Mouse (Mus musculus) limb, embryonic 13.5 days (tissue): ENCODE data around the gene Wdr35. TPM values are rescaled to one million over a fixed set of nuclear protein-coding genes. Genes with fewer than 3 reads are reported as not detected.
A peak's percentile ranks its signal among the peaks of the same experiment; 100 is the strongest.
"Not testable (repeated sequence)": the region's sequence is repeated elsewhere in the genome, so short reads cannot be mapped to it uniquely, and the experiment has no call there.

Experiments used
- ATAC-seq: fragments of 200-750 bp; cut with Nextera tagmentation; 2 replicates; pipeline ENCODE4 v1.8.0; 2017; ENCODE audit warnings: low read depth, moderate number of reproducible peaks, moderate TSS enrichment; ENCODE audit not compliant: low FRiP score
- H3K27ac ChIP-seq: fragments of 300-500 bp; sonication (generic); 2 replicates; pipeline ENCODE4 v1.5.1; 2015; ENCODE audit warnings: inconsistent platforms, mild to moderate bottlenecking, moderate library complexity
- H3K27me3 ChIP-seq: fragments of 300-500 bp; sonication (generic); 2 replicates; pipeline ENCODE4 v1.6.1; 2015; ENCODE audit warnings: mild to moderate bottlenecking, inconsistent platforms
- H3K36me3 ChIP-seq: fragments of 300-500 bp; sonication (generic); 2 replicates; pipeline ENCODE4 v1.6.1; 2015; ENCODE audit warnings: inconsistent platforms, mild to moderate bottlenecking, moderate library complexity
- H3K4me1 ChIP-seq: fragments of 300-500 bp; sonication (generic); 2 replicates; pipeline ENCODE4 v1.6.1; 2015; ENCODE audit warnings: inconsistent platforms
- H3K4me2 ChIP-seq: fragments of 300-500 bp; sonication (generic); replicated peaks from 2 replicates; pipeline ENCODE4 v1.6.1; 2015; ENCODE audit warnings: inconsistent platforms, mild to moderate bottlenecking, moderate library complexity
- H3K4me3 ChIP-seq: fragments of 300-500 bp; sonication (generic); 2 replicates; pipeline ENCODE4 v1.5.1; 2015; ENCODE audit warnings: moderate library complexity, mild to moderate bottlenecking, inconsistent platforms
- H3K9ac ChIP-seq: fragments of 300-500 bp; sonication (generic); 2 replicates; pipeline ENCODE4 v1.6.1; 2015; ENCODE audit warnings: mild to moderate bottlenecking, inconsistent platforms
- H3K9me3 ChIP-seq: fragments of 300-500 bp; sonication (generic); 2 replicates; pipeline ENCODE4 v1.6.1; 2016; ENCODE audit warnings: inconsistent platforms
- WGBS: fragments of 180-500 bp; shearing (Covaris S2); methylation state at CpG from one replicate; pipeline ENCODE4 v1.1.7; 2015; 5-methylcytosine and 5-hydroxymethylcytosine counted together
- polyA plus RNA-seq: library from polyadenylated mRNA; unstranded; fragments of >200 nt; fragmentation: Nextera tagmentation; extraction: Ambion mirVana; gene quantifications from 2 replicates; pipeline ENCODE4 v1.2.1, GENCODE M21; 2015

The Wdr35 gene
- polyA plus RNA-seq, 1 experiment from 2014 or later: 29.9 TPM

DNA sequence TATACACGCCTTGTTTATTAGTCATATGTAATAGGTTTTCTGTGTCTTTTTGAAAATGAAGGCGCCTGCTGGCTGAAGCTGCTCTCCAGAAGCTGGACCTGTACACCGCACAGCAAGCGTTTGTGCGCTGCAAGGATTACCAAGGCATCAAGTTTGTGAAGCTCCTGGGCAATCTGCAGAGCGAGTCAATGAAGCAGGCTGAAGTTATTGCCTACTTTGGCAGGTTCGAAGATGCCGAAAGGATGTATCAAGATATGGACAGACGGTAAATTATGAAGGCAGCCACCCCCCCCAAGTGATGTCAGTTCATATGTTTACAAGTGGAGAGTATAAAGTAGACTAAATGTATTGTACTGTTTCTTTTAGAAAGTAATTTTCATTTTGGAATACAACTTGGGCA is 42.7 kb downstream of the Wdr35 start:
- WGBS: 95% methylated on average over 9 of the region's 9 CpGs
- H3K4me2 ChIP-seq: no peak overlapping the region

DNA sequence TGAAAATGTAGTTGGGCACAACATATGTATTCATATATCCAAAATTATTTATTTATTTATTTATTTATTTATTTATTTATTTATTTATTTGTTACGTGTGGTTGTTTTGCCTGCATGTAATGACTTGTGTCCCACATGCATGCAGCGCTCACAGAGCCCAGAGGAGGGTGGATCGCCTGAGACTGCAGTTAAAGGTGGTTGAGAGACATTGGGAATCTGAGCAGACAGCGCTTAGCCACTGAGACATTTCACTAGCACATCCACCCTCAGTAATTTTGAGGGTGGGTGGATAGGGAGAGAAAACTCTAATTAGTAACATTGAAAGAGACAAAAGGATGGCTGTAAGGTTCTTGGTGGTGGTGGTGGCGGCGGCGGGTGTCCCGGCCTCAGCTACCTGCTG is 46.7 kb downstream of the Wdr35 start:
- H3K4me1 ChIP-seq: peaks cover 3% of the 10 kb centered on the region; the same call in 1 of the 2 replicates
- no peak for ATAC-seq
- no peak overlapping the region for H3K4me2 ChIP-seq
- no peaks in the 10 kb centered on the region for H3K9me3 ChIP-seq
- no peak overlapping the region for H3K27ac ChIP-seq
- no peak overlapping the region for H3K9ac ChIP-seq
- H3K27me3 ChIP-seq: no peaks in the 10 kb centered on the region
- WGBS: 93% methylated on average over 8 of the region's 8 CpGs
- no peak overlapping the region for H3K4me3 ChIP-seq
- peaks cover 35% of the 10 kb centered on the region for H3K36me3 ChIP-seq

More for the DNA sequence above, 42.7 kb downstream of the Wdr35 start:
- Histone ChIP-seq H3K4me1 (no peaks in the 10 kb centered on the region; the same call in 1 of the 2 replicates), H3K9me3 (no peaks in the 10 kb centered on the region), H3K27me3 (no peaks in the 10 kb centered on the region), H3K9ac (no peak overlapping the region), H3K4me3 (no peak overlapping the region), H3K27ac (no peak overlapping the region), H3K36me3 (peaks cover 46% of the 10 kb centered on the region)
- no peak for ATAC-seq

DNA sequence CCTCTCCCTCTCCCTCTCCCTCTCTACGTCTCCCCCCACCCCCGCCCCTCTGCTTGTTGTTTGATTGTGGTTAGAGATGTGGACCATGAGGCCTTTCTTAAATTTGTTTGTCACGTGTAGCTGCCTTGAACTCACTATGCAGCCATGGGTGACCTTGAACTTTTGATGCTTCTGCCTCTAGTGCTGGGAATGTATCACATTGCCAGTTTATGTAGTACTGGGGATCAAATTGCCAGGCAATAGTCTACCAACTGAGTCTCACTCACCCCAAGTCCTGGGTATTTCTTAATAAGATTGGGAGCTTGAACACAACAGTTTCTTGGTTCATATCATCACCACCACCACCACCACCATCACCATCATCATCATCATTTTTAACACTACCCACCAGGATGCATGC is 47.3 kb downstream of the Wdr35 start:
- no peak for ATAC-seq
- Histone ChIP-seq H3K27me3 (no peaks in the 10 kb centered on the region), H3K4me1 (peaks cover 3% of the 10 kb centered on the region; the same call in 1 of the 2 replicates), H3K9ac (no peak overlapping the region), H3K4me2 (no peak overlapping the region), H3K27ac (no peak overlapping the region), H3K4me3 (no peak overlapping the region), H3K36me3 (peaks cover 30% of the 10 kb centered on the region), H3K9me3 (no peaks in the 10 kb centered on the region)
- WGBS: 61% methylated on average over 3 of the region's 3 CpGs

DNA sequence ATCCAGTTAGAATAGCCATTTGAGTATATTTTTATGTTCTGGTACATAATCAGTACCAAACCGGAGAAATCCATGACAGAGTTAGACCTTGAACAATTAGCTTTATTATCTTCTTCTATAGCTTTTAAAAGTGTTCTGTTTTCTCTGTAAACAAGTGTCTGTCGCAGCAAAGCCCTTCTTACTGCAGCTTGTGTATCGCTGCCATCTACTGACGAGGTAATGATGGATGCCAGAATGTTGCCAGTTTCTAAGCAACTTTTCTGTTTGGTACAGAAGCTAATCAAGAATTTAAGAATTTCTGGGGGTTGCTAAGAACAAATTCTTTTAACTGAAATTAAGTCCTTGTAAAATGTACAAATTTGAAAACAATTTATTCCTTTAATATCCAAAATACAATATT is 49.3 kb downstream of the Wdr35 start:
- WGBS: 57% methylated on average over 4 of the region's 4 CpGs
- Histone ChIP-seq H3K36me3 (peaks cover 27% of the 10 kb centered on the region), H3K27me3 (no peaks in the 10 kb centered on the region), H3K9me3 (no peaks in the 10 kb centered on the region), H3K4me2 (no peak overlapping the region), H3K9ac (no peak overlapping the region), H3K27ac (no peak overlapping the region), H3K4me3 (no peak overlapping the region), H3K4me1 (peaks cover 3% of the 10 kb centered on the region; the same call in 1 of the 2 replicates)
- ATAC-seq: no peak

DNA sequence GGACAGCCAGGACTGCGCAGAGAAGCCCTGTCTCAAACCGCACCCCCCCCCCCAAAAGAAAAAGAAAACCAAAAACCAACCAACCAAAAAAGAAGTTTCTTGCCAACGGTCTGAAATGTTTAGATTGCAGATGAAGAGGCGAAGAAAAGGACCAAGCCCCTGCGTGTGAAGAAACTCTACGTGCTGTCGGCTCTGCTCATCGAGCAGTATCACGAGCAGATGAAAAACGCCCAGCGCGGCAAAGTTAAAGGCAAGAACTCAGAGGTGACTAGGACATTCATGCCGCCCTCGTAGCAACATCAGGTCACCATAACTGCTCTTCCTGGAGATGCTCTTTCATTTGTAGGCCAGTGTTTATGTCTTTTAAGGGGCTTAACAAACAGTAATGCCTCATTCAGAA is 50.4 kb downstream of the Wdr35 start:
- WGBS: 91% methylated on average over 14 of the region's 14 CpGs
- H3K27me3 ChIP-seq: no peaks in the 10 kb centered on the region
- H3K4me1 ChIP-seq: peaks cover 3% of the 10 kb centered on the region; the same call in 1 of the 2 replicates
- H3K9ac ChIP-seq: no peak overlapping the region
- ATAC-seq: no peak
- no peak overlapping the region for H3K4me2 ChIP-seq
- H3K4me3 ChIP-seq: no peak overlapping the region
- H3K36me3 ChIP-seq: peaks cover 28% of the 10 kb centered on the region
- H3K27ac ChIP-seq: no peak overlapping the region
- no peaks in the 10 kb centered on the region for H3K9me3 ChIP-seq

DNA sequence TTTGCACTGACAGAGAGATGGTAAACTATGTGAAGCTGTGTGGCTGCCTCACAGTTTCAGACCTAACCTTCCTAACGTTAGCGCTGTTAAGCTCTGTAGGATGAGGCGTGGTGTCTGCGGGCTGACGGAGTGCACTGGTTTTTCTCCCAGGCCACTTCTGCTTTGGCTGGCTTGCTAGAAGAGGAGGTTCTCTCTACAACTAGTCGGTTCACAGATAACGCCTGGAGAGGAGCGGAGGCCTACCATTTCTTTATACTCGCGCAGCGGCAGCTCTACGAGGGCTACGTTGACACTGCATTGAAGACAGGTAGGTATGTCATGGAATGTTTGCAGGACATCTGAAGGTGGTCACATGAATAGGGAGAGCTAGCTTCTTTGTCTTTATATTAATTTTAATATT is 51.0 kb downstream of the Wdr35 start:
- Histone ChIP-seq H3K9ac (no peak overlapping the region), H3K27me3 (no peaks in the 10 kb centered on the region), H3K4me3 (no peak overlapping the region), H3K36me3 (peaks cover 28% of the 10 kb centered on the region), H3K4me1 (peaks cover 3% of the 10 kb centered on the region; the same call in 1 of the 2 replicates), H3K4me2 (no peak overlapping the region), H3K27ac (no peak overlapping the region), H3K9me3 (no peaks in the 10 kb centered on the region)
- no peak for ATAC-seq
- WGBS: 90% methylated on average over 13 of the region's 13 CpGs

DNA sequence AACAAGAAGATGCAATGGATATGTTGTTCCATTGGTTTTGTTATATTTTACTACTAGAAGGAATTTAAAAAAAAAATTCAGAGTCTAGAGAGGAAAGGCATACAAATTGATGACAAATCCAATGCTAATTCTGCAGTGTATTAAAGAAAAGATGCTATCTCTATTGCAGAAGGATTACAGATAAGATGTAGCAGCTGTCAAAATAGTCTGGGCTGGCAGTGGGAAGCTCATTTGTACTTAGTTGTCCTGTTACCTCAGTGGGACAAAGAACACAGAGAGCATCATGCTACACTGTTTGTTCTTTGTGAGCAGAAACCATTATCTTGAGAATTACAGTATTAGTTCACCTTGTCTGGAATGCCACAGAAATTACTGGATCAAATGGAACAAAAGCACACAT is 53.2 kb downstream of the Wdr35 start:
- no peaks in the 10 kb centered on the region for H3K27me3 ChIP-seq
- H3K4me1 ChIP-seq: peaks cover 7% of the 10 kb centered on the region; the same call in 1 of the 2 replicates
- no peak overlapping the region for H3K4me3 ChIP-seq
- H3K36me3 ChIP-seq: peaks cover 25% of the 10 kb centered on the region
- no peak overlapping the region for H3K9ac ChIP-seq
- no peak for ATAC-seq
- no peak overlapping the region for H3K27ac ChIP-seq
- H3K9me3 ChIP-seq: no peaks in the 10 kb centered on the region
- no peak overlapping the region for H3K4me2 ChIP-seq

DNA sequence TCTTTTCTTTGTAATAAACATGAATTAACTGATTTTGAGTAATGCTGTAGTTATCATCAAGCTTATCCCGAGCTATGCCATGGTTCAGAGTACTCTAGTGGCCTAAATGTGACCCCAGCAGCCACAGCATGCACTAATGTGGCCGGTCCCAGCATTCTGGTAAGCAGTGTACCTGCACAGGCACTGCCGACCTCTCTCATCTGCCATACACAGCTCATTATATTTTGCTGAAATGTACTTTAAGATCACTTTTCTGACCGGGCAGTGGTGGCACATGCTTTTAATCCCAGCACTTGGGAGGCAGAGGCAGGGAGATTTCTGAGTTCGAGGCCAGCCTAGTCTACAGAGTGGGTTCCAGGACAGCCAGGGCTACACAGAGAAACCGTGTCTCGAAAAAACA is 55.1 kb downstream of the Wdr35 start:
- H3K36me3 ChIP-seq: peaks cover 25% of the 10 kb centered on the region
- not testable (repeated sequence) for H3K4me2 ChIP-seq, H3K4me3 ChIP-seq, ATAC-seq, H3K9me3 ChIP-seq, H3K4me1 ChIP-seq, H3K9ac ChIP-seq, H3K27ac ChIP-seq, H3K27me3 ChIP-seq
- 88% methylated on average over 7 of the region's 7 CpGs for WGBS

DNA sequence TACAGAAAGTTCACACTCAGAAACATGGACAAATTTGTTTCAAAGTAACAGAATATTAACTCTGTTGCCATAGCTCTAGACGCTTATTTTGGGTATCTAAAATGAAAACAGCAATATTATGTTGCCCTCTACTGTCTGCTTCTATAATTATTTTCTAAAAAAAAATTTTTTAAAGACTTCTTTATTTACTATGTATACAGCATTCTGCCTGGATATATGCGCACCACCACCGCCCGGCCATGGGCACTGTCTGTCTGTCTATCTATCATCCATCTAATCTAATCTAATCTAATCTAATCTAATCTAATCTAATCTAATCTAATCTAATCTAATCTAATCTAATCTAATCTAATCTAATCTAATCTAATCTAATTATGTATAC is 55.8 kb downstream of the Wdr35 start:
- Histone ChIP-seq H3K9me3 (no peaks in the 10 kb centered on the region), H3K4me3 (peak overlapping the region; percentile 64), H3K27ac (no peak overlapping the region), H3K4me1 (peaks cover 15% of the 10 kb centered on the region), H3K4me2 (peak overlapping the region; percentile 74), H3K27me3 (no peaks in the 10 kb centered on the region), H3K9ac (no peak overlapping the region), H3K36me3 (peaks cover 25% of the 10 kb centered on the region)
- WGBS: 54% methylated on average over 4 of the region's 4 CpGs
- ATAC-seq: peak; percentile 62

DNA sequence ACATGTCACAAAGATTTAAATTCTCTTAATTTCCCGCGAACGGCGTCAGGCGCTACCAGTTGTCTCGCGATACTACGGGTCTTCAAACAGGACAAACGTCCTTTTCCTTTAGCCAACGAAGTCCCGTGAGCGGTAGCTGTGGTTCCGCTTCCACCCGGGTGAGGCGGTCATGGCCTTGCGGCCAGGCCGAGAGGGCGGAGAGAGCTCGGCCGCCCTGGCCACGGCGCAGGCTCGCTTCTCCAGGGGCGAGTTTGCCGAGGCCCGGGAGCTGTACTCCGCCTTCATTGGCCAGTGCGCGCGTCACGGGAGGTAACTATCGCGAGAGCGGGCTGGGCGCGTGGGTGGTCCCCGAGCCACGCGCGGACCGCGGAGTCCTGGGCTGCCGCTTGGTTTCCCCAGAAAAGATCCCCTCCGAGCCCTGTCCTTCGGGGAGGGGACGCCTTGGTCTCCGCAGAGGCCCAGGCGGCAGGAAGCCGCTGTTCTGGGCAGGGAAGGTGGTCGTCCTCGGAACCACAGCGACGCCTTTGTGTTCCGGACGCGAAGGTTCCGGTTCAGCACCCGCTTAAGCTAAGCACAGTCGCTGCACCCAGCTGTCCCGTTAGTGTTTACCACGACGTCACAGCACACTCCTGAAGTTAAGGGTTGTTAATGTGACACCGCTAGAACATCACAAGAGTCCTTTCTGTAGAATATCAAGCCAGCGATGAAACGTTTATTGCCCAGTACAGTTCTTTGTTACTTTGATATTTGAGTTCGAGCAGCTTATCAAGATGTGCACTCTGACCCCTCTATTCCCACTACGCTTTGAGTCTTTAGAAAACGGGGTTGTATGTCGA is 56.4 kb downstream of the Wdr35 start, which contains the start of gene Ttc32:
TSS of gene Ttc32 (plus strand) at position 110 of the 836 bp plus-strand sequence.
- peak within 1 kb of the TSS; percentile 89 for H3K9ac ChIP-seq
- peak within 1 kb of the TSS; percentile 74 for H3K4me2 ChIP-seq
- no peaks in the 10 kb centered on the region for H3K9me3 ChIP-seq
- WGBS: under 1% methylated on average over 69 of the region's 69 CpGs
- peak within 1 kb of the TSS; percentile 64 for H3K4me3 ChIP-seq
- no peaks in the 10 kb centered on the region for H3K27me3 ChIP-seq
- peaks cover 21% of the 10 kb centered on the region for H3K36me3 ChIP-seq
- H3K27ac ChIP-seq: peak within 1 kb of the TSS; percentile 96
- H3K4me1 ChIP-seq: peaks cover 21% of the 10 kb centered on the region
- peak; percentile 94 for ATAC-seq

DNA sequence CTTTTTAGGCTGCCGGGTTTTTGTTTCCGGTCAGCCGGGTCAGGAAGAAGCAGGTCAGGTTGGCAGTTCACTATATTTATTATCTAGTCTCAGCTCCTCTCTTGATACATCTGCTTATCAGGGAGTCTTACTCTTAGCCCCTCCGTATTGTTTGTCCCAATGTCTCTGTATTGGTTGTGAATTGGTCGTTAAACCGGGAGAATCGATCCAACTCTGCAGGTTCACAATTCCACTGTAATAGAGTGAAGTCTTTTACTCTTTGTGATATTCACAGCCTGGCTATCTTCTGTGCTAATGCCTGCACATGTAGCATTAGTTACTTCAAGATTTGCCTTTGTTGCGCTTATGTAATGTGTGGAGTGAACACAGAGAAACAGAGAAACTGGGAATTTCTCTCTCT is 57.5 kb downstream of the Wdr35 start:
- Histone ChIP-seq H3K36me3 (peaks cover 21% of the 10 kb centered on the region), H3K4me2 (peak overlapping the region; percentile 74), H3K4me1 (peaks cover 26% of the 10 kb centered on the region), H3K27me3 (no peaks in the 10 kb centered on the region), H3K27ac (no peak overlapping the region), H3K9ac (peak overlapping the region; percentile 89), H3K9me3 (no peaks in the 10 kb centered on the region), H3K4me3 (peak overlapping the region; percentile 64)
- no peak for ATAC-seq
- WGBS: 66% methylated on average over 8 of the region's 8 CpGs

DNA sequence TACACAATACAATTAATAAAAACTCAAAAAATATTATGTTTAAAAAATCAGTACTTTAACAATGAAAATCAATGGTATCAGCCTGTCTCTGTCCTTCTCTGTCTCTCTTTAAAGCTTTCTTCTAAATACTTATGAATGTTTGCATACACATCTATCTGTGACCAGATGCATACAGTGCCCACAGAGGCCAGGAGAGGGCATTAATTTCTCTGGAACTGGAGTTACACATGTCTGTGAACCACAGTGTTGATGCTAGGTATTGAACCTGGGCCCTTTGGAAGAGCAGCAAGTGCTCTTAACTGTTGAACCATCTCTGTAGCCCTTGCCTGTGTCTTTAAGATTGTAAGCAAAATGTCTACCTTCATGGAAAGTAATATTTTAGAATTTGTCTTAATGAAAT is 59.4 kb downstream of the Wdr35 start:
- peaks cover 8% of the 10 kb centered on the region for H3K36me3 ChIP-seq
- H3K4me1 ChIP-seq: peaks cover 26% of the 10 kb centered on the region
- H3K9me3 ChIP-seq: no peaks in the 10 kb centered on the region
- no peak overlapping the region for H3K4me2 ChIP-seq
- no peak for ATAC-seq
- no peak overlapping the region for H3K4me3 ChIP-seq
- no peaks in the 10 kb centered on the region for H3K27me3 ChIP-seq
- H3K27ac ChIP-seq: no peak overlapping the region
- H3K9ac ChIP-seq: no peak overlapping the region

DNA sequence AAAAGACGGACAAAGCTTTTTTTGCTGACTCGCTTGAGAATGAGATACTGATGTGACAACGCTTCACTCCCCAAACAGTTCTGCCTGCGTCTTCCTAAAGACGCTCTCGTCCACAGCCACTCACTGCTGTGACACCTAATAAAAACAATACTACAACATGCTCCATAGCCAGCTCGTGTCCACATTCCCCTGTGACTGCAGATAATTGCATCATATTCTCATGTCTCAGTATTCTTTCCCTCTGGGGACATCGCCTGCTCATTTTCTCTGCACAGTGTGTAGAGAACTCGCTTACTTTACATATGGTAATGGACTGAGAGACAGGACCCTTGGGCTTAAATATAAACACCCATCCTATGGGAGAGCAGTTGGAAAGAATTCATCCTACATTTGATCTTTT is 62.7 kb downstream of the Wdr35 start:
- WGBS: 81% methylated on average over 9 of the region's 9 CpGs
- H3K9me3 ChIP-seq: no peaks in the 10 kb centered on the region
- no peak overlapping the region for H3K9ac ChIP-seq
- H3K4me3 ChIP-seq: no peak overlapping the region
- H3K27ac ChIP-seq: no peak overlapping the region
- no peaks in the 10 kb centered on the region for H3K27me3 ChIP-seq
- ATAC-seq: no peak
- peaks cover 31% of the 10 kb centered on the region for H3K4me1 ChIP-seq
- H3K36me3 ChIP-seq: no peaks in the 10 kb centered on the region
- H3K4me2 ChIP-seq: no peak overlapping the region
